Mouse (Mus musculus) lung, adult 18-20 months (tissue): ENCODE data around the gene Fgf22.

Experiments used
- DNase-seq, 2 experiments: peaks; one replicate each; pipeline ENCODE4 v3.0.0; 2022; ENCODE audit warnings: mixed read lengths in 2 of 2

The Fgf22 gene

GRCm38 (mm10) chr10:79793051-79793737 lies 38.3 kb downstream of the Fgf22 start, which contains the start of gene Palm:
Gene Palm (plus strand): TSS chr10:79793572.
- DNase-seq = peak; percentile 65 to 68

- peak; percentile 22 to 31 for DNase-seq
These were observed 39.0 kb downstream of the Fgf22 start for GRCm38 (mm10) chr10:79793738-79794490.

GRCm38 (mm10) chr10:79794491-79794931 lies 39.6 kb downstream of the Fgf22 start:
- peak; percentile 84 to 85 for DNase-seq

- DNase-seq = no peak
These were observed 41.0 kb downstream of the Fgf22 start for GRCm38 (mm10) chr10:79795905-79796304.

GRCm38 (mm10) chr10:79797326-79797725 lies 42.5 kb downstream of the Fgf22 start:
- DNase-seq = no peak

- peak; percentile 33 to 36 for DNase-seq
These were observed 43.5 kb downstream of the Fgf22 start for GRCm38 (mm10) chr10:79798289-79798928.

- DNase-seq = no peak
These were observed 45.6 kb downstream of the Fgf22 start for GRCm38 (mm10) chr10:79800508-79800907.

- DNase-seq = no peak
These were observed 47.0 kb downstream of the Fgf22 start for GRCm38 (mm10) chr10:79801837-79802236.

- DNase-seq = peak; percentile 70 to 74
These were observed 47.6 kb downstream of the Fgf22 start for GRCm38 (mm10) chr10:79802331-79802971.

GRCm38 (mm10) chr10:79803716-79804323 lies 48.9 kb downstream of the Fgf22 start:
- DNase-seq = no peak

GRCm38 (mm10) chr10:79805636-79806035 lies 50.8 kb downstream of the Fgf22 start:
- peak in 1 of 2 experiments; percentile 24 for DNase-seq

- DNase-seq = no peak
These were observed 51.5 kb downstream of the Fgf22 start for GRCm38 (mm10) chr10:79806331-79806730.

GRCm38 (mm10) chr10:79806972-79807371 lies 52.1 kb downstream of the Fgf22 start:
- DNase-seq = no peak

GRCm38 (mm10) chr10:79807826-79808225 lies 53.0 kb downstream of the Fgf22 start:
- no peak for DNase-seq
